Mouse (Mus musculus) thymus, adult 18-20 months (tissue): Measurements from ENCODE around the gene Sec31a.
A peak's percentile ranks its signal among the peaks of the same experiment; 100 is the strongest.

Experiments used
- DNase-seq, 2 experiments: peaks; one replicate each; pipeline ENCODE4 v3.0.0; 2022; ENCODE audit warnings: mixed read lengths in 2 of 2

Gene Sec31a

GRCm38 (mm10) chr5:100345118-100345517 lies 70.9 kb downstream of the Sec31a start:
- DNase-seq, result no peak

GRCm38 (mm10) chr5:100343087-100343486 lies 72.9 kb downstream of the Sec31a start:
- no peak for DNase-seq

- DNase-seq, result no peak
Measured at GRCm38 (mm10) chr5:100342422-100342821, 73.6 kb downstream of the Sec31a start.

- DNase-seq, result no peak
Measured at GRCm38 (mm10) chr5:100341042-100341441, 75.0 kb downstream of the Sec31a start.

- no peak for DNase-seq
Measured at GRCm38 (mm10) chr5:100337852-100338251, 78.2 kb downstream of the Sec31a start.

- no peak for DNase-seq
Measured at GRCm38 (mm10) chr5:100336876-100337275, 79.2 kb downstream of the Sec31a start.

- no peak for DNase-seq
Measured at GRCm38 (mm10) chr5:100335581-100336080, 80.4 kb downstream of the Sec31a start.

GRCm38 (mm10) chr5:100334686-100335085 lies 81.3 kb downstream of the Sec31a start:
- DNase-seq, result no peak

- DNase-seq, result no peak
Measured at GRCm38 (mm10) chr5:100333607-100334380, 82.2 kb downstream of the Sec31a start.

GRCm38 (mm10) chr5:100332300-100333004 lies 83.6 kb downstream of the Sec31a start:
- DNase-seq, result no peak

GRCm38 (mm10) chr5:100331636-100332035 lies 84.4 kb downstream of the Sec31a start:
- no peak for DNase-seq

- DNase-seq, result peak; percentile 21 to 27
Measured at GRCm38 (mm10) chr5:100322081-100322480, 94.0 kb downstream of the Sec31a start.

- DNase-seq, result no peak
Measured at GRCm38 (mm10) chr5:100317842-100318241, 98.2 kb downstream of the Sec31a start.

- no peak for DNase-seq
Measured at GRCm38 (mm10) chr5:100317010-100317409, 99.0 kb downstream of the Sec31a start.

- DNase-seq, result no peak
Measured at GRCm38 (mm10) chr5:100315646-100316045, 100.4 kb downstream of the Sec31a start.

GRCm38 (mm10) chr5:100312391-100312790 lies 103.6 kb downstream of the Sec31a start:
- no peak for DNase-seq
